Mouse (Mus musculus) adrenal gland (tissue): ENCODE measurements around the gene Ucn.

Source experiments
- intact Hi-C: fragments of 180-260 bp; cut with DNase I; formaldehyde crosslinking; loops from one replicate; pipeline ENCODE4 v1.15.1; 2025
- long read RNA-seq, 2 experiments: library from polyadenylated mRNA; unstranded; transcript quantifications; one replicate each; pipeline ENCODE4 v2.0.0; 2020; ENCODE audit warnings: borderline replicate concordance in 1 of 2; ENCODE audit not compliant: insufficient replicate concordance in 1 of 2

Ucn gene
- long read RNA-seq, experiment 1, result 0 reads
- long read RNA-seq, experiment 2, result 0 reads

GRCm38 (mm10) chr5:31138241-31138967 lies at the start of gene Ucn:
Gene Ucn (minus strand): TSS chr5:31138829.
- intact Hi-C loops, result no loop called here

GRCm38 (mm10) chr5:31183678-31184077 lies 45.0 kb upstream of the Ucn start:
- intact Hi-C loops, result loop anchor here (10.0 kb wide), 1 partner anchor 141 kb away; no protein-coding TSS in a partner anchor

GRCm38 (mm10) chr5:31181183-31181770 lies 42.6 kb upstream of the Ucn start:
- intact Hi-C loops, result loop anchor here (10.0 kb wide), 1 partner anchor 144 kb away; no protein-coding TSS in a partner anchor

GRCm38 (mm10) chr5:31179766-31180630 lies 41.4 kb upstream of the Ucn start, which contains the start of the genes Gm29609 and Gtf3c2:
Gene Gm29609 (minus strand): TSS chr5:31179911.
Gene Gtf3c2 (minus strand): TSS chr5:31180144.
- intact Hi-C loops, result loop anchor here (10.0 kb wide), 1 partner anchor 145 kb away; no protein-coding TSS in a partner anchor

DNA sequence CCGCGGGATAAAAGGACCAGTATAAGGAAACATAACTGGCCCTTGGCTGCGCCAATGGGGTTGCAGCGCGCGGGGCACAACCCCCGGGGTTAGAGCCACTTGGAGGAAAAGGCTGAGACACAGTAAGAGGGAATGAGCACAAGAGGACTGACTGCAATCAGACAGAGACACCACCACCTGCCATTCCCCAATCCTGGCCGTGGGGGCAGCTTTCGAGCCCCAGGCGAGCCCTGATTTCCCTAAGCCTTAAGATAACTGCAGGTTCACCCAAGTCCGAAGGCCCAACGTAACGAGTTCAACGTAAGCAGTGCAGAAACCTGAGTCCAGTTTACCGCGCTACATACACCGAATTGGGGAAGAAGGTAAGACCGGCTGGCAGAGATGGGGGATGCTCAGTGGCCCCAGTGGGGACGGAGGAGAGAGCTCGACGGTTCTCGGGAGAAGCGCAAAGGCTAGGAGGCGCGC lies 40.7 kb upstream of the Ucn start:
- intact Hi-C loops, result no loop called here

GRCm38 (mm10) chr5:31168630-31169029 lies 30.0 kb upstream of the Ucn start:
- intact Hi-C loops, result no loop called here

GRCm38 (mm10) chr5:31164878-31165277 lies 26.2 kb upstream of the Ucn start:
- intact Hi-C loops, result no loop called here

GRCm38 (mm10) chr5:31162462-31162861 lies 23.8 kb upstream of the Ucn start:
- intact Hi-C loops, result no loop called here

DNA sequence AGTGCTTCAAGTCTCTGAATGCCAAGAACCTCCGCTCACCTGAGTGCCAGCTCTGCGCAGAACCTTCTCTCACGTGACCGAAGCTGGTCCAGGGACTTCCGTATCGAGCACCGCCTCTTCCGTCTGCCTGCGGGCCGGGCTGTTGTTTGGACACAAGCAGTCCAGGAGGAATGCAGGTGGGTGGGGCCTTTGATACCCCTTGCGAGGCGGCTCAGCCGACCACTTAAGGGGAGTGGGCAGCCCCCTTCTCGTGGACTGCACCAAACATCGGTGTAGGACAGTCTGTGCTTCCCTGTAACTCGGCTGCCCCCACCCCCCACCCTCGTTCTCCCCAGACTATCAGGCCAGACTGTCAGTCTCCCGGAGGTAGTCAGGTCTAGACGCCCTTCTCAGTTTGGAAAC lies 15.5 kb upstream of the Ucn start, which contains the start of gene Mpv17:
Gene Mpv17 (minus strand): TSS at position 100 of the 402 bp plus-strand sequence.
- intact Hi-C loops, result no loop called here

- intact Hi-C loops, result no loop called here
These were observed 15.0 kb upstream of the Ucn start for GRCm38 (mm10) chr5:31153516-31154151.

GRCm38 (mm10) chr5:31151746-31152145 lies 13.1 kb upstream of the Ucn start:
- intact Hi-C loops, result no loop called here

GRCm38 (mm10) chr5:31149781-31150180 lies 11.2 kb upstream of the Ucn start:
- intact Hi-C loops, result no loop called here

- intact Hi-C loops, result no loop called here
These were observed 368 bp upstream of the Ucn start for GRCm38 (mm10) chr5:31138968-31139425.

- intact Hi-C loops, result no loop called here
These were observed 971 bp downstream of the Ucn start for GRCm38 (mm10) chr5:31137658-31138057.

DNA sequence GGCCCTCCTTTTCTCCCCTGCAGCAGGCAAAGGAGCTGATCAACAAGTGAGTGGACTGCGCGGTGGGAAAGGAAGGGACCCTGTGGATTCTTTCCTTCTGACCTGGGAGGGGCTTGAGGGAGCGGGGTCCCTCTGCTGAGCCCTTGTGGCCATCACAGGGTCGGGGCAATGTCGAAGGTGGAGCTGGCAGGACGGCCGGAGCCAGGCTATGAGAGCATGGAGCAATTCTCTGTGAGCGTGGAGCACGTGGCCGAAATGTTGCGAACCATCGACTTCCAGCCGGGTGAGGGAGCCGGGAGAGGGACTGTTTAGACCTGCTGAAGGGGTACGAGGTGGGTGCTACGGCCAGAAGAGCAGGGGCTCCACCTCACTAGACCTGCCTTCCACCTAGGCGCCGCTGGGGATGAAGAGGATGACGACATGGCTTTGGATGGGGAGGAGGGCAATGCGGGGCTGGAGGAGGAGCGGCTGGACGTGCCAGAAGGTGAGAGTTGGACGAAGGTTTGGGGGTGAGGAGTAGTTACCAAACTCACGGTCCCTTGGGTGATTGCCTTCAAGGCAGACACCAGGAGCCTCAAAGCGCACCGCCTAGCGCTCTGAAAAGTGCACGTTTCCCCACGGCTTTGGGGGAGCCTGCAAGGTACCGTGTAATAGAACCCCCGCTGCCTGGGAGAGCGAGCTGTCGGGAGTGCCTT lies 1.8 kb downstream of the Ucn start:
- intact Hi-C loops, result no loop called here

DNA sequence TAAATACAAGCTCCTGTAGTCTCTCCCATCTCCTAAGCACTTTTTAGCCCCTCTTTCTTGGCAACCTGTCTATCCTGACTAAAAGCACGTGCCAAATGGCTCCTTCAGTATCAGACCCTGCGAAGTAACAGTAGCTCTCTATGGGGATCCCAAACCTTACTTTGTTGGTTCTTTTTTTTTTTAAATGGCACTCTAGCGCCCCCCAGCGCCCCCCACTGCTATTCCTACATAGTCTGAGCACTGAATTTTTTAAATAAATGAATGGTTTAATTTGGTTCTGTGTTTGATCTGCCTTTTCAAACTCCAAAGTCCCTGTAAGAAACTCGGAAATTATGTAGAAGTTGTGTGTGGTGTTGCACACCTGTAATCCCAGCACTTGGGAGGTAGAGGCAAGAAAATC lies 12.6 kb downstream of the Ucn start:
- intact Hi-C loops, result no loop called here

DNA sequence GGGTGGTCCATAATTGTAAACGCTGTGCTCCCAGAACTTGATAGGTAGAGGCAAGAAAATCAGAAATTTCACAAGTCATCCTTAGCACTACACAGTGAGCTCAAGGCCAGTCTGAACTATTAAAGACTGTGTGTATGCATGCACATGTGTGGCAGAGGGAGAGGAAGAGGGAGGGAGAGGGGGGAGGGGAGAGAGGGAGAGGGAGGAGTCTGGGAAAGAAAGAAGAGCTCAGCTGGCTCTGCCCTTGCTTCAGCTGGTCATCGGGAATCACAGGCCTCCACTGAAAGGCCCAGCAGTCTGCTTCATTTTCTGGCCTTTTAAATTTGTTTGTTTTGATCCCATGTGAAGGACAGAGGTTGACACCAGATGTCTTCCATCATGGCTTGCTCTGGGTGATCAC lies 15.1 kb downstream of the Ucn start:
- intact Hi-C loops, result no loop called here

GRCm38 (mm10) chr5:31121111-31121510 lies 17.5 kb downstream of the Ucn start:
- intact Hi-C loops, result no loop called here

DNA sequence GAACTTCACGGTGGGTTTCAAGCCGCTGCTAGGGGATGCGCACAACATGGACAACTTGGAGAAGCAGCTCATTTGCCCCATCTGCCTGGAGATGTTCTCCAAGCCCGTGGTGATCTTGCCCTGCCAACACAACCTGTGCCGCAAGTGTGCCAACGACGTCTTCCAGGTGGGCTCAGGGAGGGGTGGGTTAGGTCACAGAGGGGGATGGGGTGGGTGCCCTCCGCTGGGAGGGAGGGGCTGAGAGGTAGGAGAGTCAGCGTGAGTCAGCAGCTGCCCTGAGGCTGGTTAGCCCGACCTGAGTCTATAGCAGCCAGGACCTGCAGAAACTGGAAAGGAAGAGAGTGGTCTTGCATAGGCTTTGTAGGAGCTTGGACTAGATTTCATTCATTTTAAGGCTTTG lies 21.7 kb downstream of the Ucn start:
- intact Hi-C loops, result no loop called here

- intact Hi-C loops, result no loop called here
These were observed 22.3 kb downstream of the Ucn start, which contains the start of gene Trim54 for GRCm38 (mm10) chr5:31116354-31116753. Gene Trim54 (plus strand): TSS chr5:31116712.
